In genomic region chr16:74509489-74509888, GRCm38 (mm10) we compare ENCODE assay signal across 28 mouse cellular contexts.
"Had no signal": no experiment of that assay in that cellular context is flagged by ENCODE, and none has a peak within 500 bp of the region (broad histone marks: within the 10 kb centered on the region; RNA-seq: fewer than 3 reads in every experiment).

No protein-coding gene starts in this region.

- H3K27ac ChIP-seq: gastrocnemius, adult 2 months; heart, embryonic 10.5 days; hindbrain, embryonic 10.5 days; hindbrain, embryonic 12.5 days; hindbrain, embryonic 14.5 days; intestine, embryonic 15.5 days; layer of hippocampus, adult 2 months; left cerebral cortex, adult 2 months; limb, embryonic 10.5 days; limb, embryonic 12.5 days; liver, embryonic 13.5 days; liver, embryonic 15.5 days had no signal

- H3K4me3 ChIP-seq: gastrocnemius, adult 2 months; heart, embryonic 10.5 days; heart, embryonic 12.5 days; hindbrain, embryonic 10.5 days; hindbrain, embryonic 12.5 days; intestine, embryonic 15.5 days; layer of hippocampus, adult 2 months; left cerebral cortex, adult 2 months; limb, embryonic 10.5 days; limb, embryonic 12.5 days; liver, embryonic 13.5 days; liver, embryonic 15.5 days had no signal

- H3K9me3 ChIP-seq: heart, embryonic 10.5 days; heart, embryonic 12.5 days; hindbrain, embryonic 10.5 days; hindbrain, embryonic 12.5 days; intestine, embryonic 15.5 days; limb, embryonic 10.5 days; limb, embryonic 12.5 days; liver, embryonic 13.5 days; liver, embryonic 15.5 days had no signal

- H3K36me3 ChIP-seq: heart, embryonic 10.5 days; heart, embryonic 12.5 days; hindbrain, embryonic 10.5 days; hindbrain, embryonic 12.5 days; intestine, embryonic 15.5 days; limb, embryonic 10.5 days; limb, embryonic 12.5 days; liver, embryonic 13.5 days; liver, embryonic 15.5 days had no signal

- H3K9ac ChIP-seq: heart, embryonic 12.5 days; hindbrain, embryonic 12.5 days; hindbrain, embryonic 14.5 days; intestine, embryonic 15.5 days; limb, embryonic 12.5 days; liver, embryonic 13.5 days; liver, embryonic 15.5 days had no signal

- H3K27me3 ChIP-seq: heart, embryonic 12.5 days; hindbrain, embryonic 12.5 days; intestine, embryonic 15.5 days; limb, embryonic 12.5 days; liver, embryonic 13.5 days; liver, embryonic 15.5 days had no signal

- H3K4me2 ChIP-seq: heart, embryonic 12.5 days; hindbrain, embryonic 12.5 days; hindbrain, embryonic 14.5 days; intestine, embryonic 15.5 days; limb, embryonic 12.5 days; liver, embryonic 11.5 days; liver, embryonic 13.5 days; liver, embryonic 15.5 days had no signal

- DNase-seq: gastrocnemius, adult 2 months; gastrocnemius, postnatal 10 days; gastrocnemius, postnatal 25 days; heart, adult 18-20 months; heart, postnatal 10 days; heart, postnatal 4 days; kidney, adult 18-20 months; kidney, adult 8-10 months; kidney, postnatal 10 days; kidney, postnatal 25 days; kidney, postnatal 4 days; liver; liver, embryonic 13.5 days had no signal

- H3K4me1 ChIP-seq: heart, embryonic 10.5 days; hindbrain, embryonic 10.5 days; hindbrain, embryonic 12.5 days; intestine, embryonic 15.5 days; liver, embryonic 13.5 days; liver, embryonic 15.5 days had no signal

- ATAC-seq: hindbrain, embryonic 16.5 days; inflammation-experienced regulatory T-cells, adult 6 months; intestine, embryonic 15.5 days; intestine, postnatal 0 days had no signal
